Mouse (Mus musculus) midbrain, postnatal 0 days (tissue): ENCODE data around the gene Rnd1. TPM values are rescaled to one million over a fixed set of nuclear protein-coding genes. Genes with fewer than 3 reads are reported as not detected.

ENCODE experiments used
- ATAC-seq: fragments of 200-750 bp; cut with Nextera tagmentation; 2 replicates; pipeline ENCODE4 v1.8.0; 2017; ENCODE audit warnings: moderate number of reproducible peaks, mild to moderate bottlenecking, moderate TSS enrichment, moderate library complexity; ENCODE audit not compliant: low FRiP score
- DNase-seq: peaks from one replicate; pipeline ENCODE4 v3.0.0-alpha.2; 2015; ENCODE audit warnings: low spot score
- H3K27ac ChIP-seq: fragments of 300-500 bp; sonication (generic); 2 replicates; pipeline ENCODE4 v1.5.1; 2014; ENCODE audit warnings: low read depth, mild to moderate bottlenecking, low read length, mixed read lengths
- H3K27me3 ChIP-seq: fragments of 300-500 bp; sonication (generic); 2 replicates; pipeline ENCODE4 v1.6.1; 2014; ENCODE audit warnings: low read length, control low read depth, mixed read lengths; ENCODE audit not compliant: insufficient read depth
- H3K36me3 ChIP-seq: fragments of 300-500 bp; sonication (generic); 2 replicates; pipeline ENCODE4 v1.6.1; 2014; ENCODE audit warnings: low read length, control low read depth, mixed read lengths; ENCODE audit not compliant: insufficient read depth
- H3K4me1 ChIP-seq: fragments of 300-500 bp; sonication (generic); 2 replicates; pipeline ENCODE4 v1.6.1; 2014; ENCODE audit warnings: mild to moderate bottlenecking, control low read depth, antibody characterized with exemption, low read length, mixed read lengths; ENCODE audit not compliant: insufficient read depth
- H3K4me2 ChIP-seq: fragments of 300-500 bp; sonication (generic); 2 replicates; pipeline ENCODE4 v1.6.1; 2014; ENCODE audit warnings: low read depth, mild to moderate bottlenecking, low read length, mixed read lengths; ENCODE audit not compliant: poor library complexity, severe bottlenecking
- H3K4me3 ChIP-seq: fragments of 300-500 bp; sonication (generic); 2 replicates; pipeline ENCODE4 v1.5.1; 2014; ENCODE audit warnings: low read depth, mild to moderate bottlenecking, low read length, moderate library complexity
- H3K9ac ChIP-seq: fragments of 300-500 bp; sonication (generic); replicated peaks from 2 replicates; pipeline ENCODE4 v1.6.1; 2014; ENCODE audit warnings: mild to moderate bottlenecking, low read length, moderate library complexity, mixed read lengths; ENCODE audit not compliant: poor library complexity, severe bottlenecking
- H3K9me3 ChIP-seq: fragments of 300-500 bp; sonication (generic); 2 replicates; pipeline ENCODE4 v1.6.1; 2016; ENCODE audit warnings: low read length, control low read depth
- CTCF ChIP-seq: IDR thresholded peaks from 2 replicates; pipeline ENCODE4 v1.5.1; 2016; ENCODE audit warnings: antibody characterized with exemption, mild to moderate bottlenecking
- WGBS: fragments of 180-500 bp; shearing (Covaris S2); extraction: QIAGEN DNeasy Blood & Tissue Kit; methylation state at CpG from one replicate; pipeline ENCODE4 v1.1.7; 2014; 5-methylcytosine and 5-hydroxymethylcytosine counted together
- polyA plus RNA-seq: library from polyadenylated mRNA; unstranded; fragments of >200 nt; fragmentation: Nextera tagmentation; extraction: Ambion mirVana; gene quantifications from 2 replicates; pipeline ENCODE4 v1.2.1, GENCODE M21; 2015
- total RNA-seq: library from RNA; depleted of rRNA; stranded (reverse); fragments of >200 nt; gene quantifications from 2 replicates; pipeline ENCODE4 v1.2.3, GENCODE M21; 2014; rRNA removed

The Rnd1 gene
- total RNA-seq (34.5 and 42.9 TPM in 2 replicates), polyA plus RNA-seq (20.7 and 24.9 TPM in 2 replicates)

- Histone ChIP-seq H3K4me1 (peaks cover 17% of the 10 kb centered on the region; the same call in 1 of the 2 replicates), H3K4me3 (peak within 1 kb of the TSS; percentile 62), H3K36me3 (0 out of 2 replicates have a peak, but pooled peaks cover 4% of the 10 kb centered on the region), H3K27ac (no peak within 1 kb of the TSS; the same call in 1 of the 2 replicates), H3K4me2 (peak within 1 kb of the TSS; percentile 98), H3K27me3 (no peaks in the 10 kb centered on the region), H3K9me3 (no peaks in the 10 kb centered on the region), H3K9ac (peak within 1 kb of the TSS; percentile 66)
- DNase-seq = peak; percentile 96
- TF ChIP-seq CTCF = peak; percentile 55
- ATAC-seq = peak; percentile 92
- under 1% methylated on average over 37 of the region's 37 CpGs for WGBS
These were observed at the start of gene Rnd1 for GRCm38 (mm10) chr15:98676940-98677728. Gene Rnd1, minus strand, starts transcription at chr15:98677461.

GRCm38 (mm10) chr15:98726746-98727145, 49.5 kb upstream of the Rnd1 start:
- WGBS = 41% methylated on average over 7 of the region's 7 CpGs
- Histone ChIP-seq H3K4me3 (peak overlapping the region; percentile 41; the same call in 1 of the 2 replicates), H3K36me3 (no peaks in the 10 kb centered on the region), H3K4me1 (peaks cover 4% of the 10 kb centered on the region; the same call in 1 of the 2 replicates), H3K9ac (no peak overlapping the region), H3K27me3 (no peaks in the 10 kb centered on the region; the same call in none of the 2 replicates), H3K4me2 (peak overlapping the region; percentile 95), H3K9me3 (no peaks in the 10 kb centered on the region), H3K27ac (no peak overlapping the region)
- no peak for TF ChIP-seq CTCF
- ATAC-seq (no peak), DNase-seq (no peak)

- H3K27me3 ChIP-seq = no peaks in the 10 kb centered on the region; the same call in none of the 2 replicates
- H3K27ac ChIP-seq = no peak overlapping the region
- H3K9me3 ChIP-seq = no peaks in the 10 kb centered on the region
- H3K4me3 ChIP-seq = no peak overlapping the region
- H3K4me2 ChIP-seq = no peak overlapping the region
- TF ChIP-seq CTCF = no peak
- no peak overlapping the region for H3K9ac ChIP-seq
- no peaks in the 10 kb centered on the region for H3K36me3 ChIP-seq
- ATAC-seq = no peak
- 83% methylated on average over 4 of the region's 4 CpGs for WGBS
- DNase-seq = no peak
- H3K4me1 ChIP-seq = peaks cover 4% of the 10 kb centered on the region; the same call in 1 of the 2 replicates
These were observed 48.8 kb upstream of the Rnd1 start for GRCm38 (mm10) chr15:98726079-98726478.

- ATAC-seq (no peak), DNase-seq (no peak)
- 32% methylated on average over 18 of the region's 19 CpGs for WGBS
These were observed 47.2 kb upstream of the Rnd1 start for GRCm38 (mm10) chr15:98724441-98724840.

GRCm38 (mm10) chr15:98722854-98723253, 45.6 kb upstream of the Rnd1 start:
- 77% methylated on average over 14 of the region's 14 CpGs for WGBS
- H3K4me2 ChIP-seq = no peak overlapping the region
- no peak overlapping the region for H3K27ac ChIP-seq
- DNase-seq (no peak), ATAC-seq (no peak)
- H3K4me1 ChIP-seq = peaks cover 4% of the 10 kb centered on the region; the same call in 1 of the 2 replicates
- no peak for TF ChIP-seq CTCF
- no peak overlapping the region for H3K4me3 ChIP-seq
- no peak overlapping the region for H3K9ac ChIP-seq
- H3K27me3 ChIP-seq = no peaks in the 10 kb centered on the region; the same call in 1 of the 2 replicates
- H3K36me3 ChIP-seq = 0 out of 2 replicates have a peak, but pooled peaks cover 5% of the 10 kb centered on the region
- no peaks in the 10 kb centered on the region for H3K9me3 ChIP-seq

More at GRCm38 (mm10) chr15:98724441-98724840, 47.2 kb upstream of the Rnd1 start:
- Histone ChIP-seq H3K9ac (no peak overlapping the region), H3K4me3 (no peak overlapping the region), H3K9me3 (no peaks in the 10 kb centered on the region), H3K4me2 (peak overlapping the region; percentile 28), H3K27ac (no peak overlapping the region), H3K27me3 (no peaks in the 10 kb centered on the region; the same call in none of the 2 replicates), H3K36me3 (no peaks in the 10 kb centered on the region), H3K4me1 (peaks cover 4% of the 10 kb centered on the region; the same call in 1 of the 2 replicates)
- no peak for TF ChIP-seq CTCF

- H3K27me3 ChIP-seq = no peaks in the 10 kb centered on the region; the same call in 1 of the 2 replicates
- no peak overlapping the region for H3K9ac ChIP-seq
- no peak overlapping the region for H3K4me3 ChIP-seq
- H3K4me1 ChIP-seq = peaks cover 1% of the 10 kb centered on the region; the same call in 1 of the 2 replicates
- TF ChIP-seq CTCF = no peak
- DNase-seq = no peak
- H3K27ac ChIP-seq = no peak overlapping the region
- H3K4me2 ChIP-seq = no peak overlapping the region
- H3K36me3 ChIP-seq = 0 out of 2 replicates have a peak, but pooled peaks cover 5% of the 10 kb centered on the region
- ATAC-seq = no peak
- H3K9me3 ChIP-seq = no peaks in the 10 kb centered on the region
- 70% methylated on average over 8 of the region's 8 CpGs for WGBS
These were observed 44.9 kb upstream of the Rnd1 start for GRCm38 (mm10) chr15:98722191-98722590.
